Mouse (Mus musculus): ENCODE measurements at regions not wholly inside any gene's neighbourhood (a gene's known extent, or its start where the extent isn't known, plus 50 kb on each side); places are given as distances from the start of the nearest gene placed in this dataset.

DNA sequence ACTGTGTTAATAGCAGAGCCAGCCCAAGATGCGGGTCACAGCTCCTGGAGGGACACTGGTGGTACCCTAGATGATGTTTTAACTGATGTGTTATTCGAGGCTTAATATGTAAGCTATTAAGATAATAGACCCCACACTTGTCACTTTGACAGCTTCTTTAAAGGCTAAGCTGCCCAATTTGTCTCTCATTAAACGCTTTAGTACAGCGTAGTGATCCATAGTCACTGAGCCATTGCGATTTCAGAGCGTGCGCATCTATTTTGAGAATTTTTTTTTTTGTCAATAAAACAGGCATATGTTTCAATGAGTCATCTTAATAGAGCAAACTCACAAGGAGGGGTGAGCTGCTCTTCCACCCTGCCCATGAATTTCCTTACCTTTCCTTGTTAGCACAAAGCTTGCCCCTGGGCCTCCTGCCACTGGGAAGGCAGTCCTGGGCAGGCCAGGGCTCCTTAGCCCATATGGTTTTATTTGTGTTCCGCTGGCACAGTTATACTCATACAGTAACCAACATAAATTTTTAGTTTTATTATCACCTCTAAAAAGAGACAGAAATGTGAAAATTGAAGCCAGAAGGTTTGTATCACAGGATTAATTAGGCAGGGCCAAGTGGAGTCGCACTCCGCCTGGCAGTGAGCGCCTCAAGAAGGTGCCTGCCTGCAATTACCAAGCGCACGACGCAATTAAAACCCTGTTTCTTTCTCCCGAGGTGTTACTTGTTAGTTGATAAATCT, 294.3 kb downstream of the Etv1 start:
- in situ Hi-C loops (cut with MboI, MseI): no loop called here

DNA sequence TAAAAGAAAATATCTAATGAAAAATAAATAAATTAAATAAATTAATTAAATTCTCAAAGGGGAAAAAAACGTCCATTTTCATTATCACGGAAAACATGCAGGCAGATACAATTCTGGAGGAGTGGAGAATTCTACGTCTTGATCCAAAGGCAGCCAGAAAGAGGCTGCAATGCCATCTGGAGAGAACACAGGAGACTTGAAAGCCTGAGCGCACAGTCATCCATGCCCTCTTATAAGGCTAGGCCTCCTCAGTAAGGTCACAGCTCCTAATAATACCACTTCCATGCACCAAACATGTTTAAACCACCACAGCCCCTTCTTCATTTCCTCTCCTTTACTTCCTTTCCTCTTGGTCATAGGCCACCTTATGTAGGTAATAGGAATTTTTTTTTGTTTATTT, 307.1 kb downstream of the Etv1 start:
- in situ Hi-C loops (cut with MboI, MseI): no loop called here

DNA sequence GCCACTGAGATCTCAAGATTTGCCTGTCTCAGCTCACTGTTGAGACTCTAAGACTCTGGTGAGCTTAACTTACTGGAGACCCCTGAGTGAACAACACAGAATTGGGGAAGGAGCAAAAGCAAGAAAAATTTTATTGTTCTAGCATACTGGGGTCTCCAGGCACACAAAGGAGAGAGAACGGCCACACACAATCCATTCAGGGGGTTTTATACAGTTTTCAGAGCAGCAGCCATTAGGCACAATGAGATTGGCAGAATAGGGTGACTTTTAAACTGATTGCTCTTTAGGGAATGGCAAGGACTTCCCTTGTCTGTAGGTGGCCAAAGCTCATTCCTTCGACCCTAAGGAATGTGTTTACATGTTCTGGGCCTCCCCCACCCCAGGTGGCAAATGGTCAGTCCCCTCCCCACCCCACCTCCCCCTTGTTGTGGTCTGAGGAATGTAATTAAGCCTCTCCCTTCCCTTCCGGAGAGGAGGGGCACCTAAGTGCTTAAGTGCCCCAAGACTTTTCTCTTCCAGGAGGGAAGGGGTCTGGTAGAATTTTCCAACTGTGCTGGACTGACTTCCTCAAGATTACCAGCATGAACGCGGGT, 315.6 kb downstream of the Etv1 start:
- in situ Hi-C loops (cut with MboI, MseI): no loop called here

DNA sequence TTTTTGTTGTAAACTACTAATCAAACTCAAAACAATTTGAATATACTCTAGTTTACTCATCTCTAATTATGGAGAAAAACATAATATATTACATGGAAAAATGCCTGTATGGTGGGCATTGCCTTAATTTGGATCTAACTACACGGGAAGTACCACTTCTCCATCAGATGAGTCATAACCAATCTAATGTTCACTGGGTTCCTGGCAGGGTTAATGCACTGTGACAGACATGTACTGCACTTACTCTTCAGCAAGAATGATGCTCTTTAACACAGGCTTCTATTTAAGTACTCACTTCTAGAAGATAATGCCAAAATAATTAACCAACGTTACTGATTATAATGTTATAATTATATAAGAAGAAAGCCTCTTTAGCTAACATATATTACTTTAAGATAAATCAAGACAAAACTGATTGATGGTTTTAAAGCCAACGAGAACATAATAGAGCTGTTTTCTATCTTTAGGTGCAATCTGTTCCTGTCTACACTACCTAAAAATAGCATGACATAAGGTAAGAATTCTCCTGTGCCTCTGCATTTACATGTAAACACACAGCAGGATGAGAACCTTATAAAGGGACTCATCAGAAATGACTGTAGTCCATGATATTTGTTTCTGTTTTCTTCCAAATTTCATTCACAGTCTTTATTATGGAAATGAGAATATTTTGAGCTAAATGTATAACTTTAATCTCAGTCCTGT, 344.4 kb downstream of the Etv1 start:
- in situ Hi-C loops (cut with MboI, MseI): no loop called here

DNA sequence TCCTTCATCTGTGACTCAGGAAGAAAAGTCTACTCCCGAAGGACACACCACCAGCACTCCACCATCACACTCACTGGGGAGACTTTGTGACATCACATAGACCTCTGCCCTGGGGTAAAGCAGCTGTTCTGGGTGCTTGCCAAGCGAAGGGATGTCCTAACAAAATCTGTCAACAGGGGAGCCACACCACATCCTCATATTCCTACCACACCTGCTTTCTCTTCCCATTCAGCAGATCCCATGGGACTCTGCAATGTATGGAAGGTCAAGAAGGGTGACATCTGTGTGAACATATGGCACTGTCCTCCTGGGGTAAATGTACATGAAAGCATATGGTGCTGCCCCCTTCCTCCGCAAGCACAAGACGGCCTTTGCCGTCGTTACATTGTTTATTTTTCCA, 375.5 kb downstream of the Etv1 start:
- in situ Hi-C loops (cut with MboI, MseI): no loop called here

DNA sequence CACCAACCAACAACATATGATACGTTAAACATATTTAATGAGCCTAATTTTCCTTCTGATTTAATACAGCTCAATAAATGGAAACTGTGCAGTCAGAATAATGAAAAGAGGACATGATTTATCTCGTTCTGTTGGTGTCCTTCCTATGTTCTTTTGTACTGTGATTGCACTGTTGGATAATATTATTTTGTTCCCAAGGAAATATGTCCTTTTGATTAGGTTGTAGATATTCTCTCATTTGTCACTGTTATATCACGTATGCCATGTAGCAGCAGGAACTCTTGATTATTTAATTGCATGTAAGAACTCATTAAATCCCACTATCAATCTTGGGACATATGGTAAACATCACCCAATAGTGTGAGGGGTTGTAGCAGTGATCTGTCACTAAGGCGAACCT, 397.8 kb downstream of the Etv1 start:
- in situ Hi-C loops (cut with MboI, MseI): no loop called here

DNA sequence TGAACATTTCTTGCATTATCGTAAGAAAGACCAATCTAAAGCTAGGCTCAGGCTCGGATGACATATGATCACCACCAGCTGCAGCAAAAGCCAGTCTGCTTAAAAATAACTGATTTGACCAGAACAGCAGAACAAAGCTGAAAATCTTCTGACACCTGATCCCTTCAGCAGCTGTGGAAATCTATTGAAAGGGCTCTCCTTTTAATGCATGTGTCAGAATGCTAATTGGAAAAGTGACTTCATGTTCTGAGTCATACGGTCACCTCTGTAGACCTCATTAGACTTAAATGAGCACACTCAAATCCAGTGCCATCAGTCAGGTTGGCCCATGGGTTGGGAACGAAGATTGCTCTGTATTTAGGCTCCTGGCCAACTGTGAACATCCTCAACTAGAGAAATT, 444.9 kb downstream of the Etv1 start:
- in situ Hi-C loops (cut with MboI, MseI): loop anchor here (10.0 kb wide), 1 partner anchor 749 kb away; no protein-coding TSS in a partner anchor

DNA sequence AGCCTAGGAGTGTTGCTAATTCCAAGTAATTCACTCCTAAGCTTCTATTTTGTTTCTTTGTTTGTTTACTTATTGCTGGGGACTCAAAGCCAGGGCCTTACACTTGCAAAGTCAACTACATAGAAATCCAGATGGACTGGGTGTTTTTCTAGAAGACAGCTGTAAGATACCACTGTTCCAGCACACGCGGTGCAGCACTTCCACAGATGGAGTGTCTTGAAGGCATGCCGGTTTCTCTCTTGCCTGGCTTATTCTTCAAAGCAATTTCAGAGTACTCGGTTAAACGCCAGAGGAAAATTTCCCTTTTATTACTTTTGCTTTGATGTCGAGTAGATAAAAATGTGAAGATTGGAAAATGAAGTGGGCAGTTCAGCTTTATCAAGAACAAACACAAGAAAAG, 477.4 kb downstream of the Etv1 start:
- in situ Hi-C loops (cut with MboI, MseI): no loop called here

DNA sequence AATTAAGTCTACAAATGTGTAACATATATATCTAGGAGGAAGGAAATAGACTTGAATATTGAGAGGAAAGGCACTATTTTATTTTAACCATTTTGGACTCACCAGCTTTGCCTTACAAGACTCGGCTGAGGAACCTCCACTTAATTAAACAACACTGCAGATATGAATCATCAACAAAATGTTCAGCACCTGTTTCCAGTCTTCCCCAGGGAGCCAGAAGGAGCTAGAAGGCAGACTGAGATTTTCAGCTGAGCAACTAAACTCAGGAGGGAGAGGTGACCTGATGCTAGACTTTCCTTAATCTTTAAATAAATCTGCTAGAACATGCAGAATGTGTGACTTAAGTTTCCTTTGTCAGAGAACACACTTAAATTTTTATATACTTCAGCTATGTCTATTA, 478.4 kb downstream of the Etv1 start:
- in situ Hi-C loops (cut with MboI, MseI): no loop called here

DNA sequence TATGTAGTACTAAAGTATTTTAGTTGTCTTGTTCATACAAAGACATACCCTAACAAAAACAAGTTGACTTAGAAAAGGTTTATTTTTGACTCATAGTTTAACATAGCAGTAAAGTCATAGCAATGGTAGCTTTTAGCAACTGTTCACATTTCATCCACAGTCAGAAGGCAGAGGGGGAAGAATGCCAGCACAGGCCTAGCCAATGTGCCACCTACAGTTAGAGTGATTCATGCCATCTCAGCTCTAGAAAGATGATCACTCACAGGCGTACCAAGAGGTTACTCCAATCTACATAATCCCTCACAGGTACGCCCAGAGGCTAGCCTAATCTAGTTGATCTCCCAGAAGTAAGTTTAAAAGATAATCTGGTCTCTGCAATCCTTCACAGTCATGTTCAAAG, 510.5 kb downstream of the Etv1 start:
- in situ Hi-C loops (cut with MboI, MseI): no loop called here

DNA sequence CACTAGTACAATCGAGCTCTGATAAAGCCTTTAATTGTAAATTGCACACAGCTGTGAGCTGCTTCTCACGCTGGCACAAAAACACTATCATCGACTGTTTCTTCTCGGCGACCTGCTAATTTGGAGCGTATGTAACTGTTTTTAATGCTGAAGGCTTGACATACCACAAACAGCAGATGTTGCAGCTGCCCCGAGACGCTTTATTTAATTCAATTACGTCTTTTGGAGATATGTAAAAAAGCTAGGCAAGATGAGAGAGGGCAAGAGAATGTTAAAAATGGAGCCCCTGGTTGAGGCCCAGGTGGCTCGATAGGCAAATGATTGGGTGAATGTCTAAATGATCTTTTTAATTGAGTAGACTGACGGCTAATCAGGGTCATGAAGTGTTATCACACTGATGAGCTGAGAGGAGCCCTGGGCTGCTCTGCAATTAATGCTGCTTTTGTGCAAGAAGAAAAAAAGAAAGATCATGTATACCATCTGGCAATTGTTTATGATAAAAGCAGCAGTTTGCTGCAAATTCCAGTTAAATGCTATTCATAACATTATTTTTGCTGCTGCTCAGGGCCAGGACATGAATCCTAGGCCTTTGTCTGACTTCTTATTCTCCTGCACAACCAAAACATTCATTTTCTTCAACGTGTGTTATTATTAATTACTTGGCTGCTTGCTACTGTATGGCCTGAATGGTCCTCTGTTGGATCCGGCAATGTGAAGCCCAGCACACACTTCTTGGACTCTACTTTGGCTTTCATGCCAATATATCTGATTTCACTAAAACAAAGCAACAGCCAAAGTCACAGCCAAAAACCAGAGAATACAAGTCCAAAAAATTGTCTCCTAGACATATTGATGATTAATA, 522.4 kb downstream of the Etv1 start:
- in situ Hi-C loops (cut with MboI, MseI): no loop called here

DNA sequence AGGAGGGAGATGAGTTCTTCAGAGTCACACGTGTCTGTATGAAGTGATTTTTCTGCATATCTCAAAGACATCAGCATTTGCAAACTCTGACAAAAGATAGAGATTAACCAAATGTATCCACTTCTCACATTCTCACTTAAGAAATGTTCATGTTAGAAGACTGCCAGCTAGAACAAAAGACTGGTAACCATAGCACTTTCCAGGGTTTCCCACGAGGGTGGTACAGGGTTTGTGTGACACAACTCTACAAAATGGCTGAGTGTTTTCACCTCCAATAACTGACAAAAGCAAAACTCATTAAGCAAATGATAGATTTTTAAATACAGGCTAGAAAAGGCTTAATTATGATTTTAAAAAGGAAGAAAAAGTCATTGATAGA, 523.0 kb downstream of the Etv1 start:
- in situ Hi-C loops (cut with MboI, MseI): no loop called here

DNA sequence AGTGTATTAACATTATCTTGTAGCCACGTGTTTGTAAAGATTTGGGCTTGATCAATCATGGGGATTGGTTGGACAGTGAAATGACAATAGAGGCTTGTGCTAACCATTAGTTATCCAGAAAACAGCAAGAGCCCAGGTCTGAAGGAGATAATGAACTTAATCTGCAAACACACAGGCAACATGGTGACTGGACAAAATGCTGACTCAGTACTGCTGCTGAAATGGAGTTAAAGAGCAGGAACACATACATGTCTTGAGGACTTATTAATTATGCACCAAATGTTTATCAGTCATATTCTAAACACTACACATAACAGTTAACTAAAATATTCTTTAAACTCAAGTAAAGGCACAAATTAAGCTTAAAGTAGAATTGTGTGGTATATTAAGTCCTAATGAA, 528.6 kb downstream of the Etv1 start:
- in situ Hi-C loops (cut with MboI, MseI): no loop called here

DNA sequence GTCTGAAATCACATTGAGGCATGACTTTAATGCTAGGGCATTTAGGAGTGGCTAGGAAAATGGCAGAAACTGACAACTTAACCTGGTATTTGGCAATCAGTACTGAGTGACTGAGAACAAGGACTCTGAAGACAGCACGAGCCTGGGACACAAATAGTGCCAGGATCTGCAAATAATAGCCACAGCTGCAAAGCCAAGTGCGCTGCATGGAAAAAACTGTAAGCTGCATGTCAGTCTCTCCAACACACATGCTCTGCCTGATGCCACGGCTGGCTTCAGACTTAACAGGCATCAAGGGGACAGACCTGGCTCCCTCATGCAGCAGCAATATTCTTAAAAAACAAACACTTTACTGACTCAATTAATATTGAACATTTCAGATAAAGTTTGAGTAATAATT, 530.7 kb downstream of the Etv1 start:
- in situ Hi-C loops (cut with MboI, MseI): no loop called here

DNA sequence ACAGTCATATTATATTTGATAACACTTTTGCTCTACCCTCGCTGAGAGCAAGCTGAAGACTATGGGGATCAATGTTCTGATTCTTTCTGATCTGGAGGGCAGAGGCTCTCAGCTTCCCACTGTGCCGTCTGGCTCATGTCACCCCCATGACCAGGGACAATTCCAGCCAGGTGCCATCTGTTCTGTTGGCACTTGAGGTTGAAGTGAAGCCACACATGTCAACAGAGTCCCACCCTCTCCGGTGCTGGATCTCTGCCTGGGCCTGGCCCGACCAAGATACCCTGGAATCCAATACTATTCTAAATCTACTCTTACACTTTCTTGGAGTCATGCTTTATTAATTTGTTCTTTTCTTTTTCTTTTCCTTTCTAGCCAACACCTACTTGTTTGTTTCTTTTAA, 538.0 kb downstream of the Etv1 start:
- in situ Hi-C loops (cut with MboI, MseI): no loop called here

DNA sequence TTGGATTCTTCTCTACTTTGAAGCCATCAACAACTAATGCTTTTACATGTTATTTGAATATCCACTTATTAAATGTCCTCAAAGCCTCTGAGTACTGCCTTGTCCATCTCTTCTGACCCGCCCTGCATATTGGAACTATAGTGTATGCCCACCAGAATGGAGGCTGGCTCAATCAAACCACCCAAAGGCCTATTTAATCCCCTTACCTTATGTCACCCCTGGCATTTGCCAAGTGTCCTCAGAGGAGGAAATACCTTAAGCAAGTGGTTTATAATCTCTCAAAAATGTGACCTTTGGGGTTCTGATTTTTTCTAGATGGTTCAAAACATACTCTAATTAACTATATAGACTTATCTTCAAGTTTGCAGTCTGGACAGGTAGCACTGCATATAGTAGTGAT, 542.3 kb downstream of the Etv1 start:
- in situ Hi-C loops (cut with MboI, MseI): no loop called here

DNA sequence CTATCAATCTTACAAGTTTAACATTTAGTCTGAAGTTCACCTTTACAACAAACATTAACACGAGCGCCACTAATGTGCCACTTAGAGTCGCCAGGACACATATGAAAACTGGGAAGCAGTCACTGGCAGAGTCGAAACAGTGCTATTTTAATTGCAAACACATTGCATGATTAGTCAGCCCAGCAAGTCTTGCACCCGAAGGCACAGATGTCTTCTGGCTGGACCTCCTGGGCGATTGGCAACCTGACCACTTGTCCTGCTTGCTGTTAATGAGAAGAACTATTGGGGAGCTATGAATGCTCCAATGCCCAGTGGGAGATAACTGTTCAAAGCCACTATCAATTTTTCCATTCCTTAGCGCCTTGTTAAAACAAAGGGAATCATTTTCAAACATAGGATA, 547.0 kb downstream of the Etv1 start:
- in situ Hi-C loops (cut with MboI, MseI): no loop called here

DNA sequence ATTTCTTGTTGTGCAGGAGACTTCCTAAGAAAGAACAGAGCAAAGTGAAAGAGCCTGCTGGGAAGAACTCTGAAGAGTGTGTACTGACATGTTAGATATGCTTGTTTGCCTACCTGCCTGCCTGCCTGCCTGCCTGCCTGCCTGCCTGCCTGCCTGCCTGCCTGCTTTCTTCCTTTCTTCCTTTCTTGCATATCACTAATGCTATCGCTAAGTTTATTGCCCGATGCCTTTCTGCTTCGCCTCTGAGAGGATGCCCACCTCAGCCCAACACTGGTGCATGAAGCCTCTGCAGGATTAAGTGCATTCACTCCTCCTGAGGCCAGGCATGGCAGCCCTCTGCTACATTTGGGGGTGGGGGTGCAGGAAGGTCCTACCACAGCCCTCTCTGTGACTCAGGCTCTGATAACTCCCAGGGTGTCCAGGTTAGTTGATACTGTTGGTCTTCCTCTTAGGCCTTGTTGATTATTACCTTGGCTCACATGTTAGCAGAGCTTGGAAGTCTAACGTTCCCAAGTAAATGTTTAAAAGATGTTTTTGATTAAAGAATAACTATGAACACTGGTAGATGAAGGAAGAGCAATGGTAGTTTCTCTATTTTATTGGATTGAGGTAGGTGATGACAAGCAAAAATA, 547.6 kb downstream of the Etv1 start:
- in situ Hi-C loops (cut with MboI, MseI): no loop called here

DNA sequence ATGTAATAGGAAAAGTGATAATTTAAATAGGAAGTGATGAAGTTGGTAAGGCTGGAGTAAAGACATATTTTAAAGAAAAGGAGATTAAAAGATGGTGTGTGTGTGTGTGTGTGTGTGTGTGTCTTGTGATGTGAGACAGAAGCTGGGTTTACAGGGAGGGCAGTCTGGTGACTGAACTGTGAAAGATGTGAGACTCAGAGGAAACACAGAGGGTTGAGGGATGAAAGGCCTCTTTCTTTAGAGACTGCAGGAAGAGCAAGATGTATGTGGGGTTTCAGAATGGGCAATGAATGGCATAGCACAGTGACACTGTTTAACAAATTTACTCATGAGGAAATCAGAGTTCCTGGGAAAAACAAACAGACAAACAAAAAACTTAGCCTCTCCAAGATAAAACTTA, 549.2 kb downstream of the Etv1 start:
- in situ Hi-C loops (cut with MboI, MseI): no loop called here

DNA sequence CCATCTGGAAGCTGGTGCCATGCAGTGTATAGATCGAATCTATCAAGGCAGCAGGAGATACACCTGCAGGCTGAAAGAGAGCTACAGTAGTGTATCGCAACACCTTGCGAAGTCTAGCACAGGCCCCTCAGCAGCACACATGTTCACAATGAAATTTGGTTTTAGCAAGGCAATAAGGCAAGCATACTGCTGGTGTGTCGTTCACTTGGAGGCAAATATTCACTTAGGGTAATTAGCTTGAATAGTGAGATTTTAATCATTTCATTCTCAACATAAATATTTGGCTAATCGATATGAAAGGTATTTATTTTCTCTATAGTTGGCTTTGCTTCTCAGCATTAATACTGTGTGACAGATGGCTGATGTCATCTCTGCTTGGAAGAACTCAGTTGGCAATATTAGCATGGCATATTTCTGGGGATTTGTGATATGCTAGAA, 559.9 kb downstream of the Etv1 start:
- in situ Hi-C loops (cut with MboI, MseI): no loop called here

DNA sequence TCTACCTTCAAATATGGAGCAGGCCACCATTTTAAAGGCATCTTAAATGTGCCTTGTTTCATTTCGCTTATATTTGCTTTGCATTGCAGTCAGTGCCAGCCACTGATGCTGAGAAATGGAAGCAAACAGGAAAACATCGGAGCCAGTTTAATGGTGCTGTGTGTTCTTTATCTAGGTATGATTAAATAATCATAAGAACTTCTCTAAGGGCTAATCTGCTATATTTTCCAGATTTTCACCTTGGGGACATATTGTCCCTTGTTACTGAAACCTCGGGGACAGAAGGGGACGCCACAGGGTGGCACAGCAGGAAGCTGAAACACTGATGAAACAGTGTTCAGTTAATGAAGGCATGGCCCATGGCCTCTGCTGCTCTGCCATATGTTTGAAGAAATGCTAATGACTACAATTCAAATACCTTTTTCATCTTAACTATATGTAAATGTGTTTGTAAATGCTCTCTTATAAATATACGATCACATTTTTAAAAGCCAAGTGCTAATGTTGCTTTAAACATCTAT, 562.6 kb downstream of the Etv1 start:
- in situ Hi-C loops (cut with MboI, MseI): no loop called here

Data from T-helper 1 cell (primary cell).